Mouse (Mus musculus) ES-Bruce4 (cell line): ENCODE results near the gene Prkg2.

Experiments used
- CTCF ChIP-seq: IDR thresholded peaks from one replicate; pipeline ENCODE4 v1.8.1; 2011; ENCODE audit warnings: low read depth, low read length
- POLR2A ChIP-seq: IDR thresholded peaks from one replicate; pipeline ENCODE4 v1.8.1; 2011; ENCODE audit warnings: low read length; ENCODE audit not compliant: insufficient read depth

DNA sequence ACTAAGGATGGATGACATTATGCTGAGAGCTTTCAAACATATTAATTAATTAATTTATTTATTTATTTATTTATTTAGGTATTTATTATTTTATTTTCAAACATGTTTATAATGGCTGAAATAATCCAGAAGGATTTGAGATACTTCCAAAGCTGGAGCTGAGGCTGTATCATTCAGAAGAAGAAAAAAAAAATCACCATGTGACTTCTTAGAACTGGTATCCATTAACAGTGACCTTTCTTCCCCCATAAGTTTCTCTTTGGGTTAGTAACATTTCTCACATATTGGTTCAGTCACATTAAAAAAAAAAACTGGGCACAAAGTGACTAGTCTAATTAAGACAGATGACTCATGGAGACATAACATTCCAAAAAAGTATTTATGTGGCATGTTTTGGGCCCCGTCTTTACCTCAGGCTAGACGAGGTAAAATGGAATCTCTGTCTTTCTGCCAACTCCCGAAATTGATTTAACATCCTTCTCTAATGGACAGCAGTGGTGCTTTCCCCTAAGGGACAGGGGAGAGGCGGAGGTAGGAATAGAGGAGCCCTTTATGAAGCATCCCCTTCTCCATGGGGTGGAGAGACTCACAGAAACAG lies 86.6 kb downstream of the Prkg2 start:
- TF ChIP-seq POLR2A (no peak), CTCF (no peak)
